Mouse (Mus musculus): ENCODE results near the gene Ceacam18. TPM values are rescaled to one million over a fixed set of nuclear protein-coding genes. Genes with fewer than 3 reads are reported as not detected.
A peak's percentile ranks its signal among the peaks of the same experiment; 100 is the strongest.

The Ceacam18 gene
- 0.10 TPM in 1 of 2 replicates, not detected in the other for polyA plus RNA-seq (2015; fragmentation: Nextera tagmentation; extraction: Ambion mirVana)

DNA sequence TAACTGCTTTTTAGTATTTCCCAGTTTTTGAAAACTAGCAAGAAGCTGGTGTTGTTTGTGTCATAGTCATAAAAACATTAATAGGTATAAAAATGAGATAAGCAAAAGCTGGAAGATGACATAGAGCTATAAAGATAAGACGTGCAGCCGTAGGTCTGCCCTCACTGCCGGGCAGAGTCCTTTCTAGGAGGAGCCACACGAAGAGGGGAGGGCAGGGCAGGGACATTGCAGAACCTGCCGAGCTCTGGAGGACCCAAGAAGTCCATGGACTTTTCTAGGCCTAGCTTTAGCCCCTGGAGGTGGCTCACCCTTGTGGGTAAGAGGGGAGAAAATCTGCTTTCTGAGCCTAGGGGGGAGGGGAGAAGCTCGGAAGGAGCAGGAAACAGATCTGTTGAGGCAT lies at the start of gene Ceacam18:
Gene Ceacam18, plus strand, starts transcription at position 208 of the 400 bp plus-strand sequence.
- no peaks in the 10 kb centered on the region for H3K36me3 ChIP-seq (ENCODE audit: control insufficient read depth, insufficient read depth, low read length)
- H3K9ac ChIP-seq (ENCODE audit: low read depth, low read length), result no peak within 1 kb of the TSS
- no peaks in the 10 kb centered on the region for H3K4me1 ChIP-seq (ENCODE audit: control insufficient read depth, insufficient read depth, low read depth, low read length)
- no peak within 1 kb of the TSS for H3K27ac ChIP-seq (ENCODE audit: low read depth, low read length)
- H3K4me3 ChIP-seq (ENCODE audit: low read length), result no peak within 1 kb of the TSS
- no peak within 1 kb of the TSS for H3K4me2 ChIP-seq (ENCODE audit: low read length)
- no peak for ATAC-seq
- 82% methylated on average over 6 of the region's 6 CpGs for WGBS
- H3K9me3 ChIP-seq (ENCODE audit: control insufficient read depth, low read length), result no peaks in the 10 kb centered on the region
- H3K27me3 ChIP-seq (replicated peaks; ENCODE audit: control insufficient read depth, insufficient read depth, low read length), result no peaks in the 10 kb centered on the region

DNA sequence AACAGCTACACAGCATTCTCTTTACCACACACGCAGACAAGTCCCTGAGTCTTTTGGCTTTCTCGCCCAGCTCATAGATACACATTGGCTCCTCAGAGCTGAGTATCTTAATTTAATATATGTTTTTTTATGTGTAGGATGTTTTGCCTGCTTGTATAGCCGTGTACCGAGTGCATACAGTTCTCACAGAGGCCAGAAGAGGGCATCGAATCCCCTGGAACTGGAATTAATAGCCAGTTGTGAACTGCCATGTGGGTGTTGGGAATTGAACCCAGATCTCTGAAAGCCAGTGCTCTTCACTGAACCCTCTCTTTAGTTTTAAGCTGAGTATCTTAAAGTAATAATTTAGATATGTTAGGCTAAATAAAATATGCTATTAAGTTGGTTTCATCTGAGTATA lies 49.7 kb upstream of the Ceacam18 start:
- Histone ChIP-seq H3K4me1 (ENCODE audit: control insufficient read depth, insufficient read depth, low read depth, low read length) (peaks cover 18% of the 10 kb centered on the region), H3K9ac (ENCODE audit: low read depth, low read length) (no peak overlapping the region), H3K27ac (ENCODE audit: low read depth, low read length) (no peak overlapping the region), H3K4me2 (ENCODE audit: low read length) (no peak overlapping the region), H3K27me3 (replicated peaks; ENCODE audit: control insufficient read depth, insufficient read depth, low read length) (no peaks in the 10 kb centered on the region), H3K36me3 (ENCODE audit: control insufficient read depth, insufficient read depth, low read length) (peaks cover 51% of the 10 kb centered on the region), H3K9me3 (ENCODE audit: control insufficient read depth, low read length) (no peaks in the 10 kb centered on the region), H3K4me3 (ENCODE audit: low read length) (no peak overlapping the region)
- 89% methylated on average over 5 of the region's 5 CpGs for WGBS
- ATAC-seq, result no peak

DNA sequence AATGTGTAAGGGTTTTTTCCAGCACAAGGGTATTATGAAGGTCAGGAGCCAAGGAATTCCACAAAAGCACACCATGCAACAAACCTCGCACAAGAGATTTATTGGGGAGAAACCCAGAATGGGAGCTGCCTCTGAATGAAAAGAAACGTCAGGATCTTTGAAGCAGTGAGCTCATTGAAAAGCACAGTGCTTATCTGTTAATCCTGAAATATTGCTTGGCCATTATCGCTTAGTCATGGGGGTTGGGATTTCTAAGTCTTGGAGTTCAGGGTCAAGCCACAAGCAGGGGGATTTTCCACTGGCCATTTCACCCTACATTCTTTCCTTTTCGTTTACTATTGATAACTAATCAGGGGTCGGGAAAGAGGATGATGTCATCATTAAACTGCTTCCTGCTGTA lies 32.6 kb upstream of the Ceacam18 start:
- Histone ChIP-seq H3K4me1 (ENCODE audit: control insufficient read depth, insufficient read depth, low read depth, low read length) (no peaks in the 10 kb centered on the region), H3K4me3 (ENCODE audit: low read length) (no peak overlapping the region), H3K27ac (ENCODE audit: low read depth, low read length) (no peak overlapping the region), H3K4me2 (ENCODE audit: low read length) (no peak overlapping the region), H3K9ac (ENCODE audit: low read depth, low read length) (no peak overlapping the region), H3K27me3 (replicated peaks; ENCODE audit: control insufficient read depth, insufficient read depth, low read length) (no peaks in the 10 kb centered on the region), H3K36me3 (ENCODE audit: control insufficient read depth, insufficient read depth, low read length) (no peaks in the 10 kb centered on the region), H3K9me3 (ENCODE audit: control insufficient read depth, low read length) (no peaks in the 10 kb centered on the region)
- 38% methylated on average over 5 of the region's 5 CpGs for WGBS
- ATAC-seq, result no peak

DNA sequence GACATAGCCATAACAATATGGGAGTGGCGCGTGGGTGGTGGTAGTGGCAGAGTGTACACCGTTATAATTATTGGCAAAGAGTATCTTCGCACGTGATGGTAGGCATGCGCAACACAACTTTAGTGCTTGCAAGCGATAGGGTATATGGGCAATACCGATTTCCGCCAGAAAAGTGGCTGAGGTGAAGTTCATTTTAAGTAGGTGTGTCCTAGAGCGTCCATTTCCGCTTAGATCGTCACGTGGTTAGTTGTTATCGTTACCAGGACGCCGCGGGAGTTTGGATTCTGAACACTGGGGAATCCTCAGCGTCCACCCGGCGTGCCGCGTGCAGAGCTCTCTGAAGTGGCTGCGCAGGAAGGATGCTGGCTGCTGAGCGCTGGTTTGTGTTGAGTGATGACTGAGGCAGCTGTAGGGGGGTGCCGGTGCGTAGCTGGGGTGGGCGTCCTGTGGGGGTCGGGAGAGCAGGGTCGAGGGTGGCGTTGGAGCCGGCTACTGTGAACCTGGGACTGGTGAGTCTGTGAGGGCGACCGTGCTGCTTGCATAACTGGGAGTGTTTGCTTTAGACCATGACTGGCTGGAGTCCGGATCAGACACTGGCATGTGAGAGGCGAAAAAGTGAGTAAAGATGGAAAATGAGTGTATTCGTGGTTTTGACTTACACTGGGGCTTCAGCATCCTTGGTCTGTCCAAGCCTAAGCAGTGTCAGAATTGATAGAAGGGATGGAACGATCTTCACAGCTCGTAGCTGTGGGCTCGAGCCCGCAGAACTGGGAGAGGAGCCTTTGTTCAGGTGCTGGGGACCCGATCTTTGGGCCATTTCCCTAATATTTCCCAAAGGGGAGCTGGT lies 27.4 kb upstream of the Ceacam18 start, which contains the start of gene Zfp819:
Gene Zfp819, plus strand, starts transcription at position 274 of the 847 bp plus-strand sequence.
- WGBS, result 13% methylated on average over 41 of the region's 41 CpGs

DNA sequence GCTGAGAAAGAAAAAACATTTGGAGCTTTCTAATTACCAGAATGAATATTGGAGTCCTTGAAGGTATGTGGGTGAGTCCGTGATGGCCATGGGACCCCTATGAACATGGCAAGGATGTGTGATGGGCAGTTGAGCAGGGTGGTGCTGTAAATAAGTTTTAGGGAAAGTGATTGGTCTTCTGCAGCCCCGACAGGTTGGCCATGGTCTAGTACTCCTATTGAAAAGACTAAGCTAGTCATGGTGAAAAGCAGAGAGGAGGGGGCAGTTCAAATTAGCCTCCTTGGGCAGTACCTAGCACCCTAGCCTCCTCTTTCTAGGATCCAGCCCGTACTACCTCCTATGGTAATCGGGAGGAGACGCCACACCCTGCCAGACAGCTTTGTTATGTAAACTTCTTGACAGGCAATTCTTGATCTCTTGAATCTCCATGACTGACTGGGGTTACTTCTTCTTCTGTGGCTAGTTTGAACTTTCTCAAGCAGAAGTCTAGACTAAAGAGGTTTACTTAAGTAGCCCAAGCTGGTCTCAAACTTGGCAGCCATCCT lies 26.7 kb upstream of the Ceacam18 start:
- no peak overlapping the region for H3K9ac ChIP-seq (ENCODE audit: low read depth, low read length)
- no peaks in the 10 kb centered on the region for H3K36me3 ChIP-seq (ENCODE audit: control insufficient read depth, insufficient read depth, low read length)
- H3K9me3 ChIP-seq (ENCODE audit: control insufficient read depth, low read length), result no peaks in the 10 kb centered on the region
- no peak overlapping the region for H3K27ac ChIP-seq (ENCODE audit: low read depth, low read length)
- H3K4me1 ChIP-seq (ENCODE audit: control insufficient read depth, insufficient read depth, low read depth, low read length), result peaks cover 4% of the 10 kb centered on the region; the same call in 1 of the 2 replicates
- H3K4me2 ChIP-seq (ENCODE audit: low read length), result peak overlapping the region; percentile 96
- 0 out of 2 replicates have a peak, but pooled peaks have one; percentile 3 for ATAC-seq
- 32% methylated on average over 5 of the region's 5 CpGs for WGBS
- H3K4me3 ChIP-seq (ENCODE audit: low read length), result no peak overlapping the region
- H3K27me3 ChIP-seq (replicated peaks; ENCODE audit: control insufficient read depth, insufficient read depth, low read length), result no peaks in the 10 kb centered on the region

More for the DNA sequence above, 27.4 kb upstream of the Ceacam18 start, which contains the start of gene Zfp819:
- ATAC-seq, result peak; percentile 97
- no peak within 1 kb of the TSS for H3K27ac ChIP-seq (ENCODE audit: low read depth, low read length)
- H3K9me3 ChIP-seq (ENCODE audit: control insufficient read depth, low read length), result no peaks in the 10 kb centered on the region
- peak within 1 kb of the TSS; percentile 96 for H3K4me2 ChIP-seq (ENCODE audit: low read length)
- H3K4me1 ChIP-seq (ENCODE audit: control insufficient read depth, insufficient read depth, low read depth, low read length), result peaks cover 4% of the 10 kb centered on the region; the same call in 1 of the 2 replicates
- no peaks in the 10 kb centered on the region for H3K27me3 ChIP-seq (replicated peaks; ENCODE audit: control insufficient read depth, insufficient read depth, low read length)
- H3K4me3 ChIP-seq (ENCODE audit: low read length), result peak within 1 kb of the TSS; percentile 55
- H3K36me3 ChIP-seq (ENCODE audit: control insufficient read depth, insufficient read depth, low read length), result no peaks in the 10 kb centered on the region
- peak within 1 kb of the TSS; percentile 64 for H3K9ac ChIP-seq (ENCODE audit: low read depth, low read length)

DNA sequence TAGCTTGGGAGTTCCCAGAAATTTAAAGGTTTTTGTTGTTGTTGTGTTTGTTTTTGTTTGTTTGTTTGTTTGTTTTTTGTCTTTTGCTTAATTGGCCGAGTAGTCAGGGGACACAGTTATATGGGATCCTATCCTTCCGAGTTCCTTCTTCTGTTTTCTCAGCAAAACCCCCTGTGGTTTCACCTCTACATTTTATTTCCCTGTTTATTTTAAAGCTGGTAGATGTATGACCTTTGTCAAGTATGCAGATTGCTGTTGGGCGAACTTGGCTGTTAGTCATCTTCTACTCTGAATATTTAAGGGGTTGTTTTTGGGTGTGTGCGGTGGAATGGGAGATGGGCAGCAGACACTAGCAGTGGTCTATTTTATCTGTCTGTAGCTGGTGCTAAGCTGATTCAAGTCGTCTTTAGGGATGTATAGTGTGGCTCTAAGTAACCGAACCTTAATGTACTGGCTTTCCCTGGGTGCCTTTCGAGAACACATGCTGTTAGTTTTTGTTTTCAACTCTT lies 26.1 kb upstream of the Ceacam18 start:
- H3K9ac ChIP-seq (ENCODE audit: low read depth, low read length), result no peak overlapping the region
- H3K4me3 ChIP-seq (ENCODE audit: low read length), result no peak overlapping the region
- H3K9me3 ChIP-seq (ENCODE audit: control insufficient read depth, low read length), result no peaks in the 10 kb centered on the region
- H3K4me2 ChIP-seq (ENCODE audit: low read length), result no peak overlapping the region
- WGBS, result 83% methylated on average over 7 of the region's 7 CpGs
- H3K27me3 ChIP-seq (replicated peaks; ENCODE audit: control insufficient read depth, insufficient read depth, low read length), result no peaks in the 10 kb centered on the region
- no peaks in the 10 kb centered on the region for H3K36me3 ChIP-seq (ENCODE audit: control insufficient read depth, insufficient read depth, low read length)
- ATAC-seq, result no peak
- no peak overlapping the region for H3K27ac ChIP-seq (ENCODE audit: low read depth, low read length)
- peaks cover 4% of the 10 kb centered on the region; the same call in 1 of the 2 replicates for H3K4me1 ChIP-seq (ENCODE audit: control insufficient read depth, insufficient read depth, low read depth, low read length)

DNA sequence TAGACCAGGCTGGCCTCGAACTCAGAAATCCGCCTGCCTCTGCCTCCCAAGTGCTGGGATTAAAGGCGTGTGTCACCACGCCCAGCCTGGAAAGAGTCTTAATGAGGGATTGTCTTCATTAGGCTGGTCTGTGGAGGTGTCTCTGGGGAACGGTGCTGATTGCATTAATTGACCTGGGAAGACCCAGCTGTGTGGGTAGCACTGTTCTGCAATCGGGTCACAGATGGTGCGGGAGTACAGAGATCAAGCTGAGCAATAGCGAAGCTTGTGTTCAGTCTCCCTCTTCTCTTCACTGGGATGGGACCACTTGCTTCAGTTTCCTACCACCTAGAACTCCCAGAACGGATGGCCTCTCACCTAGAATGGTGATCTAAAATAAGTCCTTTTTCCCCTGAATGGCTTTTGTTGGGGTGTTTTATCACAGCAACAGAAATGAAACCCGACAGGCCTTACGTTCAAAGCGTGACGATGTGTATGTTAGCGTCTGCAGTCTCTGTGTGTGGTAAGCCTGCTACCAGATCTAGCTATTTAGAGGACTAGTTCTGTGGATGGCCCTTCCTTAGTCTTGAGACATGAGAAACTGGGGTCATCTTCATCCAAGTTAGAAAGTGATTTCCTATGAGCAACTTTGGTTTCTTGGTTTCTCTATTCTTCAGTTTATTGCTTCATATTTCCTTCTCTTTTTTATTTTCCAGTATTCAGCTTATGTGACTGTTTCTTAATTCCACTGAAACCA lies 20.5 kb upstream of the Ceacam18 start:
- H3K27ac ChIP-seq (ENCODE audit: low read depth, low read length), result no peak overlapping the region
- H3K4me3 ChIP-seq (ENCODE audit: low read length), result no peak overlapping the region
- no peak overlapping the region for H3K4me2 ChIP-seq (ENCODE audit: low read length)
- no peaks in the 10 kb centered on the region for H3K9me3 ChIP-seq (ENCODE audit: control insufficient read depth, low read length)
- no peaks in the 10 kb centered on the region for H3K27me3 ChIP-seq (replicated peaks; ENCODE audit: control insufficient read depth, insufficient read depth, low read length)
- WGBS, result 85% methylated on average over 14 of the region's 14 CpGs
- H3K36me3 ChIP-seq (ENCODE audit: control insufficient read depth, insufficient read depth, low read length), result no peaks in the 10 kb centered on the region
- H3K4me1 ChIP-seq (ENCODE audit: control insufficient read depth, insufficient read depth, low read depth, low read length), result no peaks in the 10 kb centered on the region
- no peak for ATAC-seq
- H3K9ac ChIP-seq (ENCODE audit: low read depth, low read length), result no peak overlapping the region

DNA sequence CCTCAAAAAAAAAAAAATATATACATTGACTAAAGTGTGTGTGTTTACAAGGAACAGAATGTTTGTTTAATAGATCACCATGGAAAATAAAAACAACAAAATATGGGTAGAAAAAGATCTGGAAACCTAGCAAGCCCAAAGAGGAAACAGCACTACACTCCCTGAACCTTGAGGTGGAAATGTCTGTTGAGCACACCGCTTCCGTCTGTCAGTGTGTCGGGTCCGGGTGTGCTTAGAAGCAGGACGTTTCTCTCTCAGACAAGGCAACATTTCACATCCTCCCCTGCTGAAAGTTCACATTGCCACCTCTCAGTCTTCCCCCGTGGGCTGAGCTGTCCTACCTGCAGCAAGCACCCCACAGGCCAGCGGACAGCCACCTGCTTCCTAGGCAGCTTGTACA lies 11.6 kb upstream of the Ceacam18 start:
- Histone ChIP-seq H3K4me3 (ENCODE audit: low read length) (no peak overlapping the region), H3K27ac (ENCODE audit: low read depth, low read length) (no peak overlapping the region), H3K4me1 (ENCODE audit: control insufficient read depth, insufficient read depth, low read depth, low read length) (0 out of 2 replicates have a peak, but pooled peaks cover 2% of the 10 kb centered on the region), H3K4me2 (ENCODE audit: low read length) (no peak overlapping the region), H3K36me3 (ENCODE audit: control insufficient read depth, insufficient read depth, low read length) (no peaks in the 10 kb centered on the region), H3K9me3 (ENCODE audit: control insufficient read depth, low read length) (no peaks in the 10 kb centered on the region), H3K27me3 (replicated peaks; ENCODE audit: control insufficient read depth, insufficient read depth, low read length) (no peaks in the 10 kb centered on the region), H3K9ac (ENCODE audit: low read depth, low read length) (no peak overlapping the region)
- ATAC-seq, result no peak
- WGBS, result 86% methylated on average over 7 of the region's 7 CpGs

Data from hindbrain, embryonic 16.5 days (tissue).